Mouse (Mus musculus) spleen, postnatal 10 days (tissue): ENCODE measurements at regions not wholly inside any gene's neighbourhood (a gene's known extent, or its start where the extent isn't known, plus 50 kb on each side); places are given as distances from the start of the nearest gene placed in this dataset.
"Not testable (repeated sequence)": the region's sequence is repeated elsewhere in the genome, so short reads cannot be mapped to it uniquely, and the experiment has no call there.

Experiments used
- DNase-seq, 2 experiments: peaks; one replicate each; pipeline ENCODE4 v3.0.0; 2021 to 2022; ENCODE audit warnings: low spot score in 2 of 2

- DNase-seq = no peak
Observed at GRCm38 (mm10) chr7:138005806-138006205, 391.7 kb downstream of the Tcerg1l start.

DNA sequence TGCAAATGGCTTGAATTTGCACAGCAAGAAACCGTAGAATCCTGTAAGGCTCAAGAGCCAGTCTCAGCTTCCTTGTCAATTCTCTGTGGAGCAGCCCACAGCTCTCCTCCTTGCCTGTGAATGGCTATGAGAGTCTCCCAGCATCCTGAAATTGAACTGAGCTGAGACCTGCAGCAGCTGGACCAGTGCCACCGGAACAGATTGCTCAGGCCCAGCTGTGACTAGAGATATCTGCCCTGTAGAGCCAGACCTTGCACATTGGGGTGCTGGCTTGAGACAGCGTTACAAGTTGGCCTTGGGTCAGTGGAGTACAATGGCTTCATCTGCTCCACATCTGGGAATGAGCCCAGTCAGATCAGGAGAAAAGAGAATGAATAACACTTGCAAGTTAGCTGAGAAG lies 390.6 kb downstream of the Tcerg1l start:
- no peak for DNase-seq

- DNase-seq = no peak
Observed at GRCm38 (mm10) chr7:138008601-138009000, 388.9 kb downstream of the Tcerg1l start.

GRCm38 (mm10) chr7:138024021-138024420 lies 373.5 kb downstream of the Tcerg1l start:
- not testable (repeated sequence) for DNase-seq

DNA sequence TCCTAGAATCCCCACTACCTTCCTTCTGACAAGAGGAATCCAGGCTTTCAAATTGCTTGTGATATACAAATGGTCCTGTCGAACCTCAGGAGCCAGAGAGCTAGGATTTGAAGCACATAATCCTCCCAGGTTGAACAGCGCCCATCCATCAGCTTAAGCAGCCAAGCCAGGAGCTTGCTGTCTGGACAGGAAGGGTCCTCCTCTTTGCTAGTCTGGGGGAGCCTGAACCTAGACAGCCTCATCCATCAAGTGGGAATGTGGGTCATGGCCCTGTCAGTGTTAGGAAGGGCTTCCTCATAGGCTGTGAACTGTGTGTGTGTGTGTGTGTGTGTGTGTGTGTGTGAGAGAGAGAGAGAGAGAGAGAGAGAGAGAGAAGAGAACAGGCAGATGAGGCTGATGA lies 345.8 kb downstream of the Tcerg1l start:
- no peak for DNase-seq

- DNase-seq = no peak
Observed at GRCm38 (mm10) chr7:138054756-138055155, 342.8 kb downstream of the Tcerg1l start.

GRCm38 (mm10) chr7:138061116-138061515 lies 336.4 kb downstream of the Tcerg1l start:
- no peak for DNase-seq

GRCm38 (mm10) chr7:138066921-138067320 lies 330.6 kb downstream of the Tcerg1l start:
- DNase-seq = no peak

DNA sequence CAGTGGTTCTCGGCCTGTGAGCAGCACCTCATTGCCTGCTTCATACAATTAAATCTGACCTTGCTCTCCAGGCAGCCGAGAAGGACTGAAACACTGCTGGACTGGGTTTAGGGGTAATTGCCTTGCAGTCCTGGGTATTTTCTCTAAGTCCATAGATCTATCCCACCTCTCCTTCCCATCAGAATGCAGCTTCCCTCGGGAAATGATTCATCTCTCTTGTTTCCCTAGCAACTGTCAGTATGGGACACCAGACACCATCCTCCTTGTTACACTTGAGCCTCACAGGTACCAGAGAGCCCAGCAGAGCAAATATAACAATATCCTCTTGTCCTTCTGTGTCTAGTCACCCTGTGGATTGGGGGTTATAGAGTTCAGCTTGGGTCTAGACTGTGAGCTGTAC lies 322.3 kb downstream of the Tcerg1l start:
- no peak for DNase-seq

DNA sequence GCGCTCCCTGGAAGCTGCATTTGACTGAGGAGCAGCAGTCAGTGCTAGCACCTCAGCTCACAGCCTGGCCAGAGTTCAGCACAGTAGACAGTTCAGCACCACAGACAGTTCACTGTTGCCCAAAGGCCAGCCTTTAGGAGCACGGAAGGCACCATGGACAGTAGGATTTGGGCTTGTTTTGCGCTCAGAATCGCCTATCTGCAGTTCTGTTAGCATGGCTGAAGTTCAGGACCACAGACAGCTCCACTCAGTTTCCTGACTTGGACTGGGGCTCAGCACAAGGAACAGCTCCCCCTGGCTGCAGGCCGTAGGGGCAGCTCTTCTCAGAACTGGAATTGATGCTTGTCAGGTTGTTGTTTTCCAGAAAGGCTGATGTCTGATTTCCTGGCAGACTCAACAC lies 313.6 kb downstream of the Tcerg1l start:
- peak; percentile 11 to 80 for DNase-seq

DNA sequence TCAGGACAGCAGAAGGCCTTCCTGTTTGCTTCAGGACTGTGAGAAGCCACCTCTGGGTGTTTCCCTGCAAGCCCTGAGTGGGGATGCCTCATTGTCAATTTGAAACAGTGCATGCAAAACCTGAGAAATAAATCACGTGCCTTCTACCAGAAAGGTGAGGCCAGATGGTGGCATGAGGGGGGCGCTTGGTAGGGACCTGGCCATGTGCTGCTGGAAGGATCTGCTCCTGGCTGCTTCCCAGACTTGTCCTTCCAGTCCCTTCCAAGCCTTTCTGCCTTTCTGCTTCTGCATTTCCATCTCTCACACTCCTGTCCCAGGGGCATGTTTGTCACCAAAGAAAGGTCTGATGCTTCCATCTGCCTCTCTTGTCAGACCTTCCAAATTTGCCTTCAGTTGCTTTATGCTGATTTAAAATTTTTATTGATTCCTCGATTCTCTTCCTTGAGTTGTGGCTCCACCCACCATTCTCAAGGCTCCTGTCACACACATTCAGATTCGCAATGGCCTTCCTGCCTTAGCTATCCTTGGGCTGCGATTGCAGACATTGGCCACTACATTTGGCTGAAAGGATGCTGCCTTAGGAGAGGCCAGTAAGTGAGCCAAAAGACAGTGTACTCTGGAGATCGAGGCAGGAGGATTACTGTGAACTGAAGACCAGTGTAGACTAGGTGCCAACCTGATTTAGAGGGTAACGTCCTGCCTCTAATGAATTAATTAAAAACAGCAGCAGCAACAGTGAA lies 289.9 kb downstream of the Tcerg1l start:
- DNase-seq = no peak

DNA sequence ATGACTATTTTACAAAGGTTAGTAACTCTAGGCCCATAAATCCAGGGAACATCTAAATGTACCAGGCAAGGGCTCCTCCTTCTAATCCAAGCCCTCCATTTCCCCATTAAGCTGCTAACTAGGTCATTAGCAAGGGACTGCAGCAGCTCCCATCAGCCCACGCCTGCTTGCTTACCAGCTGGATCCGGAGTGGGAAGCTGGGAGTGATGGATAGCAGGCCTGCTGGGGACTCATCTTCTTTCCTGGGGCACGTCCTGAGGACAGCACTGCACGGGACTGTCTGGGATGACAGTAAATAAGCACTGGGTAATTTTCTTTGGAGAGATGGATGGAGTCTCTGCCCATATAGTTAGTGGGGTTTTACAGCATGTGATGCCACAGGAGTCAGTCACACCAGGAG lies 276.0 kb downstream of the Tcerg1l start:
- DNase-seq = no peak

- DNase-seq = no peak
Observed at GRCm38 (mm10) chr7:138129701-138130100, 267.8 kb downstream of the Tcerg1l start.

GRCm38 (mm10) chr7:138133427-138133826 lies 264.1 kb downstream of the Tcerg1l start:
- DNase-seq = no peak

DNA sequence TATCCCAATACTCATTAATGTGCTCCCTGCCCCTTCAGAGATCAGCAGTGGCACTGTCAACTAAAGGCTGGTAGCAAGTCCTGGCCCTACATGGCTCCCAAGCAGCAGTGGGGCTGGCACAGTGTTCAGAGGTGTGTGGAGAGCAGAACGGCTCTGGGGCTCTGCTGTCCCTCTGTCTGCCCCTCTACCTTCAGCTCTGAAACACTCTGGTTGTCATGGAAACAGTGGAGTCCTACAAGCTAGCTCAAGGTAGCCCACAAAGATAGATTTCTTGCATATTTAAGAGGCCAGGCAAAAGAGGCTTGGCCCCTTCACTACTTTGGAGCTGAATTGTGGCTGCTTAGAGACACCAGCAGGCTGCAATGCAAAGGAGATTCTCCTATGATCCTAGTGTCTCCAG lies 259.6 kb downstream of the Tcerg1l start:
- no peak for DNase-seq

DNA sequence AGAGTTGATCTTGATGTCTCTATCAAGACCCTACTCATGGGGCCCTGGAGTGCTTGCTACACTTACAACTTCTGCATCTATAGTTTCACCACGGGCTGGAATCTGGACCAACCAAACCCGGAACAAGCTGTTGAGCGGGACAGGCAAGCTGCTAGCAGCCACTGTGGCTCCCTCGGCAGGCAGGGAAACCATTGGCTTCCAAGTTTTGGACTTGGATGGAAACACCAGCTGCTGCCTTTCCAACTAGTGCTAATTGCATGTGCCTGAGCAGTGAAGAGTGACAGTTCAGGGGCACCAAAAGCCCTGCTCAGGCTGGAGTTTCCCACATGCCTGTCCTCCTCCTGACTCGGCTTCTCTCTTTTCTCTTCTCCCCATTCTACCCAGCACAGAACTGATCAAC lies 257.8 kb downstream of the Tcerg1l start:
- no peak for DNase-seq

DNA sequence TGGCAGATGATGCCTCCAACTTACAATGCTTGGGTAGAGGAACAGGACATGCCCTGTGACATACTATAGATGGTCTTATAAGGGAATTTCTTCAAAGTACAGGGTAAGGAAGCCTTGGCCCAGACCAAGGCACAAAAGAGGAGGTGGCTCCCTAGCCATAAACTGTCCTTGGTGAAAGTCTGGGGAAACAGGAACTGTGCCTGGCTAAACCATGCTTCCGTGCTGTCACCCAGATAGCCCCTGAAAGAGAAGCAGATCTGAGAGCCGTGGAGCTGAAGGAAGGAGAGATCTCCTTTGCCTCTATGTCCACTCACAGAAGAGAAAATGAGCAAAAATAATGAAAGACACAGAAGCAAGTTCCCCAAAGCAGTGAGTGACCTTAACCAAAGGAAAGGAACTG lies 248.0 kb downstream of the Tcerg1l start:
- no peak for DNase-seq

DNA sequence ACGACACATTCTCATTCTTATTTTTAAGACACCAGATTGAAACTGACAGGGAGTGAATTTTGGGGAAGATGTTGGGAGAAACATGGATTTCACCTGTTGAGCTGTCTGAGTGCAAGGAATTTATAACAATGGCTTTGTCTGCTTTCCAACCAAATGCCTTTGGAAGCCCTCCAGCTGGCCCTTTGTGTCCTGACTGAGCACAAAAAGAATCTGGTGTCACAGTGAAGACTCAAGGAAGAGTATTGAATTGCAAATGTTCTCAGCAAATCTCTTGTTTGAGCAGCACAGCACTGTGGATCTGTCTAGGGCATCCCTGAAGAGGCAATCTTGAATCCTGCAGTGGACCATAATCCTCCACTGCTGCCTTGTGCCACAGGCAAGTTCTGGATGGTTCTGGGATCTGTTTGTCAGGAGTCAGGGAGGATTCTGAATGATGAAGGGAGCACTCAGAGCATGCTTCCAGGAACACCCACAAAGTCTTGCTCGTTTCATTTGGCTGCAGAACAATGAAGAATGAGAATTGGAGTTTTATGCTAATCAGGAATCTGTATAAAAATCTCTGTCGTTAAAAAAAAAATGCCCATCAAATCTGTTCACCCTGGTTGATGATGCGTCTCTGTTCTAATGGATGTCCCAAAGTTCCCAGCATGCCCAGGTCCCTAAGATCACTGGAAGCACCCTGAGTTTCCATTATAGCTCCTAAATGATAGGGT lies 243.9 kb downstream of the Tcerg1l start:
- DNase-seq = no peak
